Mouse (Mus musculus): ENCODE results near the gene Foxo3.
A peak's percentile ranks its signal among the peaks of the same experiment; 100 is the strongest.

The Foxo3 gene

GRCm38 (mm10) chr10:42251749-42252323 lies 24.7 kb downstream of the Foxo3 start:
- no peak for DNase-seq (ENCODE audit: extremely low read depth, insufficient read length, low spot score)

GRCm38 (mm10) chr10:42251203-42251602 lies 25.4 kb downstream of the Foxo3 start:
- DNase-seq (ENCODE audit: extremely low read depth, insufficient read length, low spot score), result no peak

GRCm38 (mm10) chr10:42249965-42250364 lies 26.6 kb downstream of the Foxo3 start:
- no peak for DNase-seq (ENCODE audit: extremely low read depth, insufficient read length, low spot score)

GRCm38 (mm10) chr10:42248644-42249043 lies 27.9 kb downstream of the Foxo3 start:
- DNase-seq (ENCODE audit: extremely low read depth, insufficient read length, low spot score), result no peak

GRCm38 (mm10) chr10:42248156-42248555 lies 28.4 kb downstream of the Foxo3 start:
- no peak for DNase-seq (ENCODE audit: extremely low read depth, insufficient read length, low spot score)

- DNase-seq (ENCODE audit: extremely low read depth, insufficient read length, low spot score), result no peak
Measured at GRCm38 (mm10) chr10:42247125-42247816, 29.3 kb downstream of the Foxo3 start.

- no peak for DNase-seq (ENCODE audit: extremely low read depth, insufficient read length, low spot score)
Measured at GRCm38 (mm10) chr10:42246483-42246882, 30.1 kb downstream of the Foxo3 start.

- no peak for DNase-seq (ENCODE audit: extremely low read depth, insufficient read length, low spot score)
Measured at GRCm38 (mm10) chr10:42245636-42246035, 30.9 kb downstream of the Foxo3 start.

GRCm38 (mm10) chr10:42245256-42245601 lies 31.3 kb downstream of the Foxo3 start:
- DNase-seq (ENCODE audit: extremely low read depth, insufficient read length, low spot score), result no peak

GRCm38 (mm10) chr10:42244420-42245255 lies 31.9 kb downstream of the Foxo3 start:
- DNase-seq (ENCODE audit: extremely low read depth, insufficient read length, low spot score), result peak; percentile 22

- no peak for DNase-seq (ENCODE audit: extremely low read depth, insufficient read length, low spot score)
Measured at GRCm38 (mm10) chr10:42243925-42244324, 32.6 kb downstream of the Foxo3 start.

- DNase-seq (ENCODE audit: extremely low read depth, insufficient read length, low spot score), result no peak
Measured at GRCm38 (mm10) chr10:42242484-42242883, 34.1 kb downstream of the Foxo3 start.

GRCm38 (mm10) chr10:42241775-42242174 lies 34.8 kb downstream of the Foxo3 start:
- no peak for DNase-seq (ENCODE audit: extremely low read depth, insufficient read length, low spot score)

- DNase-seq (ENCODE audit: extremely low read depth, insufficient read length, low spot score), result no peak
Measured at GRCm38 (mm10) chr10:42239810-42240111, 36.8 kb downstream of the Foxo3 start.

GRCm38 (mm10) chr10:42238923-42239809 lies 37.4 kb downstream of the Foxo3 start:
- DNase-seq (ENCODE audit: extremely low read depth, insufficient read length, low spot score), result no peak

- no peak for DNase-seq (ENCODE audit: extremely low read depth, insufficient read length, low spot score)
Measured at GRCm38 (mm10) chr10:42238296-42238695, 38.3 kb downstream of the Foxo3 start.

- DNase-seq (ENCODE audit: extremely low read depth, insufficient read length, low spot score), result no peak
Measured at GRCm38 (mm10) chr10:42237556-42237955, 39.0 kb downstream of the Foxo3 start.

- no peak for DNase-seq (ENCODE audit: extremely low read depth, insufficient read length, low spot score)
Measured at GRCm38 (mm10) chr10:42235321-42235720, 41.2 kb downstream of the Foxo3 start.

GRCm38 (mm10) chr10:42232977-42233376 lies 43.6 kb downstream of the Foxo3 start:
- no peak for DNase-seq (ENCODE audit: extremely low read depth, insufficient read length, low spot score)

GRCm38 (mm10) chr10:42231847-42232246 lies 44.7 kb downstream of the Foxo3 start:
- no peak for DNase-seq (ENCODE audit: extremely low read depth, insufficient read length, low spot score)

GRCm38 (mm10) chr10:42231100-42231541 lies 45.4 kb downstream of the Foxo3 start:
- peak; percentile 59 for DNase-seq (ENCODE audit: extremely low read depth, insufficient read length, low spot score)
